Mouse (Mus musculus) heart, adult 2 months (tissue): ENCODE data around the gene Olfr368.
A peak's percentile ranks its signal among the peaks of the same experiment; 100 is the strongest.

ENCODE experiments used
- CTCF ChIP-seq: fragments of 200-600 bp; IDR thresholded peaks from 2 replicates; pipeline ENCODE4 v1.8.1; 2022; ENCODE audit warnings: antibody characterized with exemption, mild to moderate bottlenecking, moderate library complexity
- POLR2A ChIP-seq: fragments of 200-500 bp; IDR thresholded peaks from 2 replicates; pipeline ENCODE4 v1.6.1; 2011; ENCODE audit warnings: mild to moderate bottlenecking, low read depth, low read length, control low read depth; ENCODE audit not compliant: insufficient read depth

DNA sequence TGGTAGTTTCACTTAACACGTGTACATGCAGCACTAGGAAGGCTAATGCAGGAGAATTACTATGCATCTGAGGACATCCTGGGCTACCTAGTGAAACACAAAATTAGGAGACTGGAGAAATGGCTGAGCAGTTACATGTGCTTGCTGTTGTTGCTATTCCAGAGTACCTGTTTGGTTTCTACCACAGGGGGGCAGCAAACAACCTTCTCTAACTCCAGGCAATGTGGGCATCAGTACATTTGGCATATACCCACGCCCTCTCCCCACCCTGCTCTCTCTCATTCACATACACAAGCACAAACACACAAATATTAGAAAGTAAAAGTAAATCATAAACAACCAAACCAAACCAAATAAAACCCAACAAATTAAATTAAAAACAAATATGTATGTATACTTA is 53.9 kb downstream of the Olfr368 start:
- TF ChIP-seq CTCF (peak; percentile 82), POLR2A (no peak)
